Mouse (Mus musculus) testis, adult 2 months (tissue): ENCODE data around the gene Pcbp1.

Experiments used
- CTCF ChIP-seq: fragments of 200-500 bp; IDR thresholded peaks from 2 replicates; pipeline ENCODE4 v1.5.1; 2012; ENCODE audit warnings: low read depth, mild to moderate bottlenecking, inconsistent platforms, low read length, moderate library complexity; ENCODE audit not compliant: control insufficient read depth, insufficient read depth, insufficient replicate concordance
- POLR2A ChIP-seq: fragments of 200-500 bp; IDR thresholded peaks from 2 replicates; pipeline ENCODE4 v1.6.1; 2012; ENCODE audit warnings: low read depth, mild to moderate bottlenecking, inconsistent platforms, low read length, moderate library complexity; ENCODE audit not compliant: control insufficient read depth

DNA sequence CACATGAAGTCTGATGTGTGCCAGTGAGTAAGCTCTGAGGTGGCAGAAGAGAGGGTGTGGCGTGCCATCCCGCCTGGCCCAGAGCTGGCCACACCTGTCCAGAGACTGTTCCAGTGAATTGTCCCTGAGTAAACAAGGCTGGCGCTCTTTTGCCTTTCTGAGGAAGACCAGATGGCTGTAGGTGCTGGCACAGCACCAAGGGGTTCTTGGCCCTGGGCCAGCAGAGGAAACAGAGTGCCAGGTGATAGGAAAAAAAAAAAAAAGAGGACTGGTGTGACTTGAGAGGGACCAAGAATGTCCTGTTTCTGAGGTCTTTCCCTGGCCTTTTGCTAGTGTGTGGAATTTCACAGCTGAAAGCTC lies 43.3 kb upstream of the Pcbp1 start:
- TF ChIP-seq POLR2A (no peak), CTCF (no peak)
